Mouse (Mus musculus): ENCODE measurements around the gene Slc16a14. TPM values are rescaled to one million over a fixed set of nuclear protein-coding genes. Genes with fewer than 3 reads are reported as not detected.

The Slc16a14 gene
- polyA plus RNA-seq, 1 experiment from 2014 or later: 12.0 TPM

GRCm38 (mm10) chr1:84942666-84943065 lies 7.7 kb upstream of the Slc16a14 start:
- Histone ChIP-seq H3K9ac (no peak overlapping the region), H3K27me3 (ENCODE audit: control insufficient read depth, insufficient read depth, low read length) (no peaks in the 10 kb centered on the region), H3K27ac (no peak overlapping the region), H3K4me3 (replicated peaks; ENCODE audit: low read length) (no peak overlapping the region), H3K36me3 (replicated peaks; ENCODE audit: control insufficient read depth, insufficient read depth) (no peaks in the 10 kb centered on the region), H3K9me3 (ENCODE audit: control insufficient read depth, low read length) (0 out of 2 replicates have a peak, but pooled peaks cover 3% of the 10 kb centered on the region), H3K4me2 (replicated peaks) (no peak overlapping the region), H3K4me1 (replicated peaks; ENCODE audit: control insufficient read depth, insufficient read depth, low read length) (no peaks in the 10 kb centered on the region)
- DNase-seq (ENCODE audit: low spot score) (no peak), ATAC-seq (ENCODE audit: low FRiP score) (no peak)

- Histone ChIP-seq H3K36me3 (replicated peaks; ENCODE audit: control insufficient read depth, insufficient read depth) (no peaks in the 10 kb centered on the region), H3K27ac (no peak overlapping the region), H3K4me3 (replicated peaks; ENCODE audit: low read length) (no peak overlapping the region), H3K9ac (no peak overlapping the region), H3K9me3 (ENCODE audit: control insufficient read depth, low read length) (0 out of 2 replicates have a peak, but pooled peaks cover 3% of the 10 kb centered on the region), H3K4me2 (replicated peaks) (no peak overlapping the region), H3K4me1 (replicated peaks; ENCODE audit: control insufficient read depth, insufficient read depth, low read length) (no peaks in the 10 kb centered on the region; the same call in 1 of the 2 replicates), H3K27me3 (ENCODE audit: control insufficient read depth, insufficient read depth, low read length) (no peaks in the 10 kb centered on the region)
- WGBS: 94% methylated on average over 2 of the region's 2 CpGs
- DNase-seq (ENCODE audit: low spot score): no peak
- no peak for ATAC-seq (ENCODE audit: low FRiP score)
Measured at GRCm38 (mm10) chr1:84940322-84940721, 5.4 kb upstream of the Slc16a14 start.

DNA sequence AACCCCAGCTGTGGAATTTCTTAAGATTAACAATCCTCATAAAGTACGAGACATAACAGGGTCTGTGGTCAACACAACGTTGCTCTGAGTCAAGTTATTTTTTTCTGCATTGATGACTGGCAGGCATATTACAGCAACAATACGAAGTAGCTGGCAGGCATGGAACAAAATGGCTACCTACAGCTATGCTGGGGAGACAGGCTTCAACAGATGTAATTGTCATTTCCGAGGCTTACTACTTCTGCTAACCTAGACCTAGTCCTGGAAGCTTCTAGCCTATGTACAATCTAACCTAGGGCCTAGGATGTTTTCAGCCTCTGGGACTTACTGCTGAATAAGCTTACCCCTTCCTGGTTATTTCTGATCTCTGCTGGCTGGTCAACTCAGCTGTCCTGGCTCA lies 4.5 kb upstream of the Slc16a14 start:
- Histone ChIP-seq H3K9ac (no peak overlapping the region), H3K4me3 (replicated peaks; ENCODE audit: low read length) (no peak overlapping the region), H3K4me1 (replicated peaks; ENCODE audit: control insufficient read depth, insufficient read depth, low read length) (no peaks in the 10 kb centered on the region; the same call in 1 of the 2 replicates), H3K27ac (no peak overlapping the region), H3K27me3 (ENCODE audit: control insufficient read depth, insufficient read depth, low read length) (no peaks in the 10 kb centered on the region), H3K9me3 (ENCODE audit: control insufficient read depth, low read length) (0 out of 2 replicates have a peak, but pooled peaks cover 3% of the 10 kb centered on the region), H3K4me2 (replicated peaks) (no peak overlapping the region), H3K36me3 (replicated peaks; ENCODE audit: control insufficient read depth, insufficient read depth) (no peaks in the 10 kb centered on the region)
- DNase-seq (ENCODE audit: low spot score) (no peak), ATAC-seq (ENCODE audit: low FRiP score) (no peak)
- WGBS: 88% methylated on average over 4 of the region's 4 CpGs

- no peak for ATAC-seq (ENCODE audit: low FRiP score)
- no peak overlapping the region for H3K9ac ChIP-seq
- H3K27me3 ChIP-seq (ENCODE audit: control insufficient read depth, insufficient read depth, low read length): no peaks in the 10 kb centered on the region
- no peaks in the 10 kb centered on the region for H3K36me3 ChIP-seq (replicated peaks; ENCODE audit: control insufficient read depth, insufficient read depth)
- H3K4me3 ChIP-seq (replicated peaks; ENCODE audit: low read length): no peak overlapping the region
- DNase-seq (ENCODE audit: low spot score): no peak
- H3K9me3 ChIP-seq (ENCODE audit: control insufficient read depth, low read length): no peaks in the 10 kb centered on the region
- H3K27ac ChIP-seq: no peak overlapping the region
- H3K4me2 ChIP-seq (replicated peaks): no peak overlapping the region
- 93% methylated on average over 19 of the region's 19 CpGs for WGBS
- H3K4me1 ChIP-seq (replicated peaks; ENCODE audit: control insufficient read depth, insufficient read depth, low read length): peaks cover 5% of the 10 kb centered on the region; the same call in 1 of the 2 replicates
Measured at GRCm38 (mm10) chr1:84936716-84937510, 2.0 kb upstream of the Slc16a14 start.

- H3K27me3 ChIP-seq (ENCODE audit: control insufficient read depth, insufficient read depth, low read length): no peaks in the 10 kb centered on the region
- peaks cover 5% of the 10 kb centered on the region; the same call in 1 of the 2 replicates for H3K4me1 ChIP-seq (replicated peaks; ENCODE audit: control insufficient read depth, insufficient read depth, low read length)
- ATAC-seq (ENCODE audit: low FRiP score): no peak
- no peak overlapping the region for H3K4me3 ChIP-seq (replicated peaks; ENCODE audit: low read length)
- H3K9ac ChIP-seq: 0 out of 2 replicates have a peak overlapping the region, but pooled peaks have one; percentile 90
- 70% methylated on average over 9 of the region's 9 CpGs for WGBS
- no peaks in the 10 kb centered on the region for H3K36me3 ChIP-seq (replicated peaks; ENCODE audit: control insufficient read depth, insufficient read depth)
- H3K27ac ChIP-seq: no peak overlapping the region
- H3K9me3 ChIP-seq (ENCODE audit: control insufficient read depth, low read length): no peaks in the 10 kb centered on the region
- H3K4me2 ChIP-seq (replicated peaks): peak overlapping the region; percentile 73; the same call in 1 of the 2 replicates
- peak; percentile 32 for DNase-seq (ENCODE audit: low spot score)
Measured at GRCm38 (mm10) chr1:84935668-84936067, 734 bp upstream of the Slc16a14 start.

- peaks cover 5% of the 10 kb centered on the region; the same call in 1 of the 2 replicates for H3K4me1 ChIP-seq (replicated peaks; ENCODE audit: control insufficient read depth, insufficient read depth, low read length)
- peak; percentile 62 for DNase-seq (ENCODE audit: low spot score)
- peak overlapping the region; percentile 90 for H3K9ac ChIP-seq
Measured at GRCm38 (mm10) chr1:84934151-84934502, 807 bp downstream of the Slc16a14 start.

GRCm38 (mm10) chr1:84933472-84934150 lies 1.3 kb downstream of the Slc16a14 start:
- no peaks in the 10 kb centered on the region; the same call in 1 of the 2 replicates for H3K36me3 ChIP-seq (replicated peaks; ENCODE audit: control insufficient read depth, insufficient read depth)
- no peaks in the 10 kb centered on the region for H3K27me3 ChIP-seq (ENCODE audit: control insufficient read depth, insufficient read depth, low read length)
- DNase-seq (ENCODE audit: low spot score): peak; percentile 86
- peaks cover 5% of the 10 kb centered on the region; the same call in 1 of the 2 replicates for H3K4me1 ChIP-seq (replicated peaks; ENCODE audit: control insufficient read depth, insufficient read depth, low read length)
- ATAC-seq (ENCODE audit: low FRiP score): peak; percentile 15; the same call in 1 of the 2 replicates
- WGBS: 11% methylated on average over 22 of the region's 22 CpGs
- peak overlapping the region; percentile 90 for H3K9ac ChIP-seq
- peak overlapping the region; percentile 74 for H3K4me3 ChIP-seq (replicated peaks; ENCODE audit: low read length)
- H3K27ac ChIP-seq: peak overlapping the region; percentile 96
- H3K4me2 ChIP-seq (replicated peaks): peak overlapping the region; percentile 73
- no peaks in the 10 kb centered on the region for H3K9me3 ChIP-seq (ENCODE audit: control insufficient read depth, low read length)

More at GRCm38 (mm10) chr1:84934151-84934502, 807 bp downstream of the Slc16a14 start:
- H3K9me3 ChIP-seq (ENCODE audit: control insufficient read depth, low read length): no peaks in the 10 kb centered on the region
- no peak; the same call in 1 of the 2 replicates for ATAC-seq (ENCODE audit: low FRiP score)
- WGBS: 2% methylated on average over 12 of the region's 12 CpGs
- H3K36me3 ChIP-seq (replicated peaks; ENCODE audit: control insufficient read depth, insufficient read depth): no peaks in the 10 kb centered on the region; the same call in 1 of the 2 replicates
- H3K27ac ChIP-seq: peak overlapping the region; percentile 96
- peak overlapping the region; percentile 74 for H3K4me3 ChIP-seq (replicated peaks; ENCODE audit: low read length)
- H3K27me3 ChIP-seq (ENCODE audit: control insufficient read depth, insufficient read depth, low read length): no peaks in the 10 kb centered on the region
- H3K4me2 ChIP-seq (replicated peaks): peak overlapping the region; percentile 73

DNA sequence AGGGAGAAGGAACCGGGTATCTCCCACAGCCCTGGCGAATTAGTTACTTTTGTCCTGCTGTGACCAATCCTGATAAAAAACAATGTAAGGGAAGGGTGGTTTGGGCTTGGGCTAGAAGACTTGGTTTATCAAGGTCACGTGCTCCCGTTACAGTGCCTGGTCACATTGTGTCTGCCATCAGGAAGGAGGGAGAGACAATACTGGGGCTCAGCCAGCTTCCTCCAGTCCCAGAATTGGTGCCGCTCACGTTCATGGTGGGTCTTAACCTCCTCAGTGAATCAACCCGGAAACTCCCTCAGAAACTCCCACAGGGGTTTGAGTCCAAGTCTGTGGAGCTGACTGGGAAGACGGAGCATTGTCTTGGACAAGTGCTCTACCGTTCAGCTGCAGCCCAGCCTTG lies 9.3 kb downstream of the Slc16a14 start:
- H3K36me3 ChIP-seq (replicated peaks; ENCODE audit: control insufficient read depth, insufficient read depth): peaks cover 13% of the 10 kb centered on the region
- H3K9me3 ChIP-seq (ENCODE audit: control insufficient read depth, low read length): no peaks in the 10 kb centered on the region
- ATAC-seq (ENCODE audit: low FRiP score) (no peak), DNase-seq (ENCODE audit: low spot score) (no peak)
- no peaks in the 10 kb centered on the region for H3K27me3 ChIP-seq (ENCODE audit: control insufficient read depth, insufficient read depth, low read length)
- no peak overlapping the region for H3K27ac ChIP-seq
- H3K9ac ChIP-seq: no peak overlapping the region
- H3K4me2 ChIP-seq (replicated peaks): no peak overlapping the region
- 78% methylated on average over 9 of the region's 9 CpGs for WGBS
- H3K4me1 ChIP-seq (replicated peaks; ENCODE audit: control insufficient read depth, insufficient read depth, low read length): no peaks in the 10 kb centered on the region
- H3K4me3 ChIP-seq (replicated peaks; ENCODE audit: low read length): no peak overlapping the region

DNA sequence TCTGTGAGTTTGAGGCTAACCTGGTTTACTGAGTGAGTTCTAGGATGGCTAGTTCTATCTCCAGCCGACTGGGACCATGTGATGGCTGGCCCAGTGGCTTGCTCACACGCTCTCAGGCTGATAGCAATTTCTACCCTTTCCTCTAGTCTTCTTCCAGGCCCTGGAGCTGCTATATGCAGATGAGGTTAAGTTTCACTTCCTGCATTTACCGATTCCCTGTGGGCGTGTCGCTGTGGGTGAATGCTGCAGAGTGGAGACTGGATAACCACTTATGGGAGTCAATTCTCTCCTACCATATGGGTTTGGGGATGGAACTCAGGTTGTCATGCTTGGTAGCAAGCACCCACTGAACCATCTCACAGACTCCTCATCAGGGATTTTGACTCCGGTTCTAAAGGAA lies 10.8 kb downstream of the Slc16a14 start:
- Histone ChIP-seq H3K9me3 (ENCODE audit: control insufficient read depth, low read length) (no peaks in the 10 kb centered on the region), H3K4me3 (replicated peaks; ENCODE audit: low read length) (no peak overlapping the region), H3K4me2 (replicated peaks) (no peak overlapping the region), H3K4me1 (replicated peaks; ENCODE audit: control insufficient read depth, insufficient read depth, low read length) (no peaks in the 10 kb centered on the region), H3K27me3 (ENCODE audit: control insufficient read depth, insufficient read depth, low read length) (no peaks in the 10 kb centered on the region), H3K27ac (no peak overlapping the region), H3K36me3 (replicated peaks; ENCODE audit: control insufficient read depth, insufficient read depth) (peaks cover 20% of the 10 kb centered on the region), H3K9ac (no peak overlapping the region)
- WGBS: 86% methylated on average over 6 of the region's 6 CpGs
- DNase-seq (ENCODE audit: low spot score) (no peak), ATAC-seq (ENCODE audit: low FRiP score) (no peak)
